Mouse (Mus musculus) small intestine, adult 2 months (tissue): ENCODE measurements at regions not wholly inside any gene's neighbourhood (a gene's known extent, or its start where the extent isn't known, plus 50 kb on each side); places are given as distances from the start of the nearest gene placed in this dataset.

Experiments used
- CTCF ChIP-seq: fragments of 200-500 bp; IDR thresholded peaks from 2 replicates; pipeline ENCODE4 v1.5.1; 2012; ENCODE audit warnings: low read depth, mild to moderate bottlenecking, control low read depth, inconsistent platforms, low read length, moderate library complexity, mixed read lengths; ENCODE audit not compliant: insufficient replicate concordance, insufficient read length; ENCODE audit errors: extremely low read depth
- POLR2A ChIP-seq: fragments of 200-500 bp; IDR thresholded peaks from 2 replicates; pipeline ENCODE4 v1.6.1; 2012; ENCODE audit warnings: low read depth, mild to moderate bottlenecking, control low read depth, inconsistent platforms, low read length, moderate library complexity

DNA sequence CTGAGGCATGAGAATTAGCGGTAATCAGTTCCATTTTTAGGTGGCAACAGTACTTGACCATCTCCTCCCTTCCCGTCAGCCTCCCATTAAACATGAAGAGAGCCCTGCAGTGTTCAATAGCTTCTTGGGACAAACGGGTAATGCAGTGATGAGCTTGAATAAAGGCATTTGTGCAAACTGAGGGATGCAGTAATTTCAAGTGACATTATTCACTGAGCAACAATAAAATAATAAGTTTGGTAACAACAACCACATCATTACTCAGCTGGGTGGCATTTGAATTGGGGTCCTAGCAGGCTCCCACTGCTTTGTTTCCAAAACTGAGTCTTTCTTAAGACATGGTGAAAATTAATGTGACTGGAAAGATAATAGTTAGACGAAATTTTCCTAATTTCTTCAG is 315.2 kb upstream of the C030005K15Rik start:
- TF ChIP-seq POLR2A (no peak), CTCF (no peak)
